Mouse (Mus musculus) effector memory CD4-positive, alpha-beta T cell, adult 5 months (primary cell): ENCODE data around the gene Cpm. TPM values are rescaled to one million over a fixed set of nuclear protein-coding genes. Genes with fewer than 3 reads are reported as not detected.

Source experiments
- polyA plus RNA-seq: library from polyadenylated mRNA; unstranded; fragments of 100-300 nt; shearing (Covaris generic); gene quantifications from one replicate; pipeline ENCODE4 v1.2.1, GENCODE M21; 2017

Gene Cpm
- 126 TPM for polyA plus RNA-seq

DNA sequence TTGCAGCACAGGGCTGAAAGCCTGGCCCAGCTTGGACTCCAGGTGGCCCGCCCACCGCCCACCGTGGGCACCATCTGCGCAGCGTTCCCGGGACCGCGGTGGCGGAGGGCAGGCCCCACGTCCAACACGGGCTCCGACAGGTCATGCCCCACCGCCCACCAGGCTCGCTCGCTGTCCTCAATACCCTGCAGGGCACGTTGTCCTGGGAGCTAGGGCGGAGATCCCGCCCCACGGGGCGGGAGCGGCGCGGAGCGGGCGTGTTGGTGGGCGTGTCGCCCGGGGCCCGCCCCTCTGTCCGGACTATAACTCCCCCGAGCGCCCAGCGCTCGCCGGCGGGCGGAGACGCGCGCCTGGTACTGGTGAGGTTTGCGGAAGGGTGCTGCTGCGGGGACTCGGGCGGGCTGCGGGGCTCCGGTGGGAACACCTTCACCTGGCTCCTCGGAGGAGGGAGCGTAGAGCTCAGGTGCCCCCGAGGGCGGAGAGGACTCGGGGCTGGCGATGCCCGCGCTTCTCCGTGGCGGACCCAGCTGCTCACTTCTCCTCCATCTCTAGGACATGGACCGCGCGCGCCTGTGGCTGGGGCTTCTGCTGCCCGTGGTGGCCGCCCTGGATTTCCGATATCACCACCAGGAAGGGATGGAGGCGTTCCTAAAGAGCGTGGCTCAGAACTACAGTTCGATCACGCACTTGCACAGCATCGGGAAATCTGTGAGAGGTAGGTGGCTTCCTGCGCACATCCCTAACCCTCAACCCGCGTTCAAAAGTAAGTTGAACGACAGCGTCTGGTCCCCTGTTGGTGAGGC, at the start of gene Cpm:
Gene Cpm, plus strand, starts transcription at position 332 of the 803 bp plus-strand sequence.

DNA sequence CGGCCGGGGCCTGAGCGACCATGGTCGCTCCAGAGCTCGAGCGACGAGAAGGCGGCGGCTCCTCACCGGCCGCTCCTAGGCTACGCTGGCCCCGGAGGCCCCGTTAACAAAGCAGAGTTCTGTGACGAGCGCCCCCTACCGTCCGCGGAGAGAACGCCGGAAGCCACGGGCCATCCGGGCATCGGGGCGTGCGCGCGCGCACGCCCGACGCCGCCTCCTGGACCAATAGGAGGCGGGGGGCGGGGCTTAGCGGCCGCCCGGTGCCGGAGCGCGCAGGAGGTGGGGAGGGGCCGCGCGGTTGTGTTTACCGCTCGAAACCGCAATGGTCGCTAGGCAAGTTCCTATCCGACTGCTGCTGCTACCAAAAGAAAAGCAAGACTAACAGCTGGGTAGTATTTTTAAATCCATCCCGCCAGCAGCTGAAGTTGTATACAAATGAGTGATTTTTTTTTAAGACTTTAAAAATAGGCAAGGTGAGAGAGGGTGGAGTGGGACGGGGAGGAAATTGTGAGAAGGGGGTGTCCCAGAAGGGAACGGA, 81.4 kb downstream of the Cpm start, which contains the start of gene Mdm2:
Gene Mdm2, minus strand, starts transcription at position 155 of the 538 bp plus-strand sequence.

Other genes starting within 250 kb of the Cpm start
- gene Cpsf6, start 249.5 kb upstream of the Cpm start, polyA plus RNA-seq, result 138 TPM
- gene Mdm2, start 81.3 kb downstream of the Cpm start, polyA plus RNA-seq, result 110 TPM
- gene Slc35e3, start 116.9 kb downstream of the Cpm start, polyA plus RNA-seq, result 3.8 TPM
- 34.7 TPM for gene Nup107, start 163.2 kb downstream of the Cpm start, polyA plus RNA-seq
- gene Rap1b, start 216.5 kb downstream of the Cpm start, polyA plus RNA-seq, result 663 TPM